Mouse (Mus musculus) CH12.LX (cell line): ENCODE measurements around the gene Cacng4. TPM values are rescaled to one million over a fixed set of nuclear protein-coding genes. Genes with fewer than 3 reads are reported as not detected.

Experiments
- DNase-seq: peaks from one replicate; pipeline ENCODE4 v3.0.0-alpha.2; 2013; ENCODE audit errors: extremely low read depth
- H3K27ac ChIP-seq: 2 replicates; pipeline ENCODE4 v1.5.1; 2012; ENCODE audit warnings: low read depth, mild to moderate bottlenecking, control low read depth, moderate library complexity; ENCODE audit not compliant: insufficient read depth
- H3K27me3 ChIP-seq: replicated peaks from 2 replicates; pipeline ENCODE3; 2012; ENCODE audit warnings: inconsistent platforms
- H3K36me3 ChIP-seq, 2 experiments: replicated peaks in 1 of 2; 2 replicates each; pipeline versions ENCODE3 to v1.6.1; 2012; ENCODE audit warnings: inconsistent platforms in 1 of 2, low read length in 1 of 2, mild to moderate bottlenecking in 1 of 2, mixed read lengths in 1 of 2, moderate library complexity in 1 of 2; ENCODE audit not compliant: control insufficient read depth in 1 of 2, insufficient read depth in 1 of 2
- H3K4me1 ChIP-seq, 2 experiments: 2 replicates each; pipeline ENCODE4 v1.6.1; 2012; ENCODE audit warnings: inconsistent platforms in 1 of 2, moderate library complexity in 1 of 2; ENCODE audit not compliant: insufficient read depth in 2 of 2, control insufficient read depth in 1 of 2
- H3K4me2 ChIP-seq: 2 replicates; pipeline ENCODE4 v1.6.1; 2012; ENCODE audit warnings: low read depth, mild to moderate bottlenecking, control low read depth; ENCODE audit not compliant: poor library complexity, insufficient read depth, severe bottlenecking
- H3K4me3 ChIP-seq, 3 experiments: fragments of 150-350 bp in 1 of 3; sonication (generic) in 1 of 3; replicated peaks in 1 of 3; 2 replicates each; pipeline versions ENCODE3 to v1.5.1; 2011 to 2012; ENCODE audit warnings: low read depth in 2 of 3, low read length in 2 of 3, mild to moderate bottlenecking in 2 of 3, moderate library complexity in 2 of 3, control low read depth in 1 of 3, improper control_type of control experiment in 1 of 3, inconsistent platforms in 1 of 3, mixed read lengths in 1 of 3; ENCODE audit not compliant: poor library complexity in 1 of 3
- H3K79me2 ChIP-seq: replicated peaks from 2 replicates; pipeline ENCODE4 v1.6.1; 2012; ENCODE audit warnings: mild to moderate bottlenecking, moderate library complexity; ENCODE audit not compliant: control insufficient read depth, poor library complexity, insufficient read depth, severe bottlenecking; ENCODE audit errors: extremely low read depth
- H3K9ac ChIP-seq: 2 replicates; pipeline ENCODE4 v1.6.1; 2012; ENCODE audit warnings: low read depth, mild to moderate bottlenecking, control low read depth, moderate library complexity; ENCODE audit not compliant: insufficient read depth
- H3K9me3 ChIP-seq: replicated peaks from 2 replicates; pipeline ENCODE3; 2012; ENCODE audit warnings: low read length, inconsistent platforms, mixed read lengths
- BHLHE40 ChIP-seq: IDR thresholded peaks from 2 replicates; pipeline ENCODE4 v1.6.1; 2011; ENCODE audit warnings: mild to moderate bottlenecking, low read depth, low read length, improper control_type of control experiment
- CHD2 ChIP-seq: IDR thresholded peaks from 2 replicates; pipeline ENCODE4 v1.6.1; 2011; ENCODE audit warnings: low read length, improper control_type of control experiment
- ELF1 ChIP-seq: IDR thresholded peaks from 2 replicates; pipeline ENCODE4 v1.6.1; 2014; ENCODE audit warnings: low read depth, mild to moderate bottlenecking, inconsistent platforms, low read length, improper control_type of control experiment
- EP300 ChIP-seq: IDR thresholded peaks from 2 replicates; pipeline ENCODE4 v1.6.1; 2011; ENCODE audit warnings: low read length, improper control_type of control experiment
- JUND ChIP-seq: conservative IDR thresholded peaks from 2 replicates; pipeline ENCODE4 v1.6.1; 2011; ENCODE audit warnings: low read depth, low read length, improper control_type of control experiment
- MAFK ChIP-seq: IDR thresholded peaks from 2 replicates; pipeline ENCODE4 v1.6.1; 2011; ENCODE audit warnings: low read length, improper control_type of control experiment; ENCODE audit not compliant: insufficient replicate concordance
- MAZ ChIP-seq: IDR thresholded peaks from 2 replicates; pipeline ENCODE4 v1.6.1; 2012; ENCODE audit warnings: low read depth, mild to moderate bottlenecking, inconsistent platforms, low read length, improper control_type of control experiment, moderate library complexity
- MEF2A ChIP-seq: IDR thresholded peaks from 2 replicates; pipeline ENCODE4 v1.6.1; 2014; ENCODE audit warnings: low read depth, mild to moderate bottlenecking, inconsistent platforms, low read length, improper control_type of control experiment, borderline replicate concordance
- MXI1 ChIP-seq: IDR thresholded peaks from 2 replicates; pipeline ENCODE4 v1.6.1; 2011; ENCODE audit warnings: mild to moderate bottlenecking, low read depth, low read length, improper control_type of control experiment
- NELFE ChIP-seq: IDR thresholded peaks from 2 replicates; pipeline ENCODE4 v1.6.1; 2011; ENCODE audit warnings: low read depth, low read length, improper control_type of control experiment
- NRF1 ChIP-seq: IDR thresholded peaks from 2 replicates; pipeline ENCODE4 v1.6.1; 2014; ENCODE audit warnings: low read depth, mild to moderate bottlenecking, inconsistent platforms, low read length, improper control_type of control experiment, moderate library complexity
- POLR2A ChIP-seq: IDR thresholded peaks from 2 replicates; pipeline ENCODE4 v1.6.1; 2011; ENCODE audit warnings: low read depth, mild to moderate bottlenecking, improper control_type of control experiment, low read length
- POLR2AphosphoS2 ChIP-seq: IDR thresholded peaks from 2 replicates; pipeline ENCODE4 v1.6.1; 2011; ENCODE audit warnings: low read depth, low read length, improper control_type of control experiment
- RCOR1 ChIP-seq: conservative IDR thresholded peaks from 2 replicates; pipeline ENCODE4 v1.6.1; 2012; ENCODE audit warnings: low read depth, mild to moderate bottlenecking, inconsistent platforms, low read length, improper control_type of control experiment
- SIN3A ChIP-seq: IDR thresholded peaks from 2 replicates; pipeline ENCODE4 v1.6.1; 2012; ENCODE audit warnings: low read length, improper control_type of control experiment, inconsistent platforms
- TBP ChIP-seq: conservative IDR thresholded peaks from 2 replicates; pipeline ENCODE4 v1.6.1; 2011; ENCODE audit warnings: low read depth, low read length, improper control_type of control experiment
- USF2 ChIP-seq: conservative IDR thresholded peaks from 2 replicates; pipeline ENCODE4 v1.6.1; 2011; ENCODE audit warnings: low read depth, low read length, improper control_type of control experiment
- ZKSCAN1 ChIP-seq: IDR thresholded peaks from 2 replicates; pipeline ENCODE4 v1.6.1; 2012; ENCODE audit warnings: low read depth, inconsistent platforms, low read length, improper control_type of control experiment, borderline replicate concordance
- dilution Hi-C: fragments of 300-500 bp; cut with MboI; formaldehyde crosslinking; loops from 2 replicates; pipeline ENCODE4 v1.14.3; 2020; ENCODE audit warnings: low sequenced_read_pairs; ENCODE audit not compliant: extremely low pct_unique_long_range_greater_than_20kb, extremely low pct_ligation_motif_present
- in situ Hi-C: fragments of 300-500 bp; cut with MboI; formaldehyde crosslinking; loops from 3 replicates; pipeline ENCODE4 v1.14.3; 2019; ENCODE audit warnings: low sequenced_read_pairs, low pct_ligation_motif_present, low pct_unique_long_range_greater_than_20kb, mixed read lengths
- polyA plus RNA-seq: library from polyadenylated mRNA; unstranded; fragments of >175 nt; gene quantifications from 2 replicates; pipeline ENCODE4 v1.2.1, GENCODE M21; 2012; ENCODE audit warnings: low read depth; ENCODE audit not compliant: insufficient read length
- total RNA-seq, 2 experiments: library from RNA; depleted of rRNA; stranded (reverse); fragments of 300-350 nt in 1 of 2; fragments of >200 nt in 1 of 2; gene quantifications; 2 replicates each; pipeline ENCODE4 v1.2.3; 2012 to 2014

Cacng4 gene
- total and polyA plus RNA-seq, 3 experiments, result not detected

DNA sequence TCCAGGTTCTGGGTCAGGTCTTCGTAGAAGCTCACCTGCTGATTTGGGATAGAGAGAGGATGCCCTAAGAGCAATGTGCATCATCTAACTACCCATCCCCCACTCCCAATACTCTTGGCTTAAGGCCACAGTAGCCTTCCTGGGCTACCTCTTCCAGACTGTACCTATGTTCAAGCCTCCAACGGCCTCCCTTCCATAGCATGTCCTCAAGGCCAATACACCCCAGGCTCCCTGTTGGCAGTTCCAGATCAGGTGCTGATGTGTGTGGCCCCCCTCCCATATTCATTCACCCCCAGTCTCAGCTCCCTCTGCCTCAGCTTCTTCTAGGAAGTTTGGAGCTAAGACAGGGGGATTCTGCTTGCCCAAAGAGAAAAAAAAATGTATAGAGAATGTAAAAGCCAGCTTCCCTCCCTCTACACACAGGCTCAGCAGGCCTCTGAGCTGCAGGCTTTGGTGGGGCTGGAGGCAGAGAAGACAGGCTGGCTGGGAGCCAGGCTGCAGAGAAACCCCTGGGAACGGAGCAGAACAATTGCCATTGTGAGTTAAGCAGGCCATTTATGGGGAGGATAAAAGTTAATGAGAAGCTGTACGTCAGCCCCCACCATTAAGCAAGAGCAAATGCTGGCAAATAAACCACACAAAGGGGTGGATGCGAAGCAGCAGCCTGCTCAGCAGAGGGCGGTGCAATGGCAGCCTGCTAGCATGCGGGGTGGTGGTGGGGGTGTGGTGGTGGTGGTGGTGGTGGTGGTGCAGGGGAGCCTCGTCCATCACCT is 31.5 kb downstream of the Cacng4 start:
- Histone ChIP-seq H3K36me3 (no peaks in the 10 kb centered on the region), H3K4me2 (no peak overlapping the region), H3K27ac (no peak overlapping the region), H3K4me3 (no peak overlapping the region)
- DNase-seq, result no peak
- TF ChIP-seq MEF2A (no peak), CHD2 (no peak), USF2 (no peak), SIN3A (no peak), TBP (no peak), MAFK (no peak), NELFE (no peak), EP300 (no peak), BHLHE40 (no peak), ZKSCAN1 (no peak), JUND (no peak), ELF1 (no peak), MXI1 (no peak)
- TF ChIP-seq, all 38 proteins: peak for 0
- in situ Hi-C loops, result no loop called here
- Histone ChIP-seq H3K9me3 (no peaks in the 10 kb centered on the region), H3K9ac (no peak overlapping the region), H3K79me2 (no peaks in the 10 kb centered on the region), H3K27me3 (peaks cover 67% of the 10 kb centered on the region), H3K4me1 (no peaks in the 10 kb centered on the region)
- dilution Hi-C loops, result no loop called here

GRCm38 (mm10) chr11:107761790-107762500 is 32.4 kb downstream of the Cacng4 start:
- Histone ChIP-seq H3K4me3 (no peak overlapping the region), H3K9ac (no peak overlapping the region), H3K36me3 (no peaks in the 10 kb centered on the region), H3K4me2 (no peak overlapping the region), H3K79me2 (no peaks in the 10 kb centered on the region), H3K27ac (no peak overlapping the region), H3K9me3 (no peaks in the 10 kb centered on the region), H3K4me1 (no peaks in the 10 kb centered on the region), H3K27me3 (peaks cover 59% of the 10 kb centered on the region)
- DNase-seq, result no peak
- TF ChIP-seq POLR2A, result no peak
- no peak for TF ChIP-seq MEF2A
- TF ChIP-seq POLR2AphosphoS2, result no peak
- no peak for TF ChIP-seq MAZ
- TF ChIP-seq MAFK, result no peak
- TF ChIP-seq RCOR1, result no peak
- no peak for TF ChIP-seq TBP
- TF ChIP-seq NRF1, result no peak
- no peak for TF ChIP-seq JUND
- in situ Hi-C loops, result no loop called here
- dilution Hi-C loops, result no loop called here
